Mouse (Mus musculus): ENCODE data around the gene Sik1.
"Not testable (repeated sequence)": the region's sequence is repeated elsewhere in the genome, so short reads cannot be mapped to it uniquely, and the experiment has no call there.

The Sik1 gene

DNA sequence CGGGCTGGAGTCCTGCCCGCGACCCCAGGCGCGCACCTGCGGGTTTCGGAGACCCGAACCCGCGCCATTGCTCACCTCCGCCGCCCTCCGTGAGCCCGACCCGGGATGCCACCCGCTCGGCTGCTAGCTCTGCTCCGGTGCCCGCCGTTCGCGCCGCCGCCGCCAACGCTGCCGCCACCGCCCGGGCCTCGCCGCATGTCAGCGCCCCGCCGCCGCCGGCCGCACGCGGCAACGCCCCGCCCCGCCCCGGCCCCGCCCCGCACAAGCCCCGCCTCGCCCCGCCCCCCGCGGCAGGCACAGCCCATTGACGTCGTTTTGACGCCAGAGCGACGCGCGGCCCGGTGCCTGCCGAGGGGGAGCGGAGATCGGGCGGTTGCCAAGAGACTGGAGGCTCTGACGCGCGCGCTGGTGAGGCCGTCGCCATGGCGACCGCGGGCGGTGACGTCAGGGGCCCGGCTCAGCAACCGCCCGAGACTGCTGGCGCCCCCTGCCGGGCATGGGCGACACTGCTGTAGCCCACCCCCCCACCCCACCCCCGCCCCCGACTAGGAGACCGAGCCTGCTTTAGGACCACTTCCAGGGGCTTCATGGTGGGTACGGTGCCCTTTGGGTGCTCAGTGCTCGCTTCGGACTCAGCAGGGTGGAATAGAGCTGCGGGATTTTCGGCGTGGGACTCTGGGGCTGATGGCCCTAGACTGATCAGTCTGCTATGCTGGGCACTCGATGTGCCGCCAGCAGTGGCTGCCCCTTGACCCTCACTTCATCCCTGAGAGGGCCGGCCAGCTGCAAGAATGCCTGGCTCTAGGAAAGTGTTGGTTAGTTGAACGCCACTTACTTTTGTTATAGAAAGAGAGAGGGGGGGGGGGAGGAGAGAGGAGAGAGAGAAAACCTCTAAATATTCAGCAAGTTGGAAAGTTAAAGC, at the start of gene Sik1:
Sik1 (minus strand) TSS at position 208 of the 922 bp plus-strand sequence.
- peak; percentile 96 for DNase-seq (ENCODE audit: low spot score)

DNA sequence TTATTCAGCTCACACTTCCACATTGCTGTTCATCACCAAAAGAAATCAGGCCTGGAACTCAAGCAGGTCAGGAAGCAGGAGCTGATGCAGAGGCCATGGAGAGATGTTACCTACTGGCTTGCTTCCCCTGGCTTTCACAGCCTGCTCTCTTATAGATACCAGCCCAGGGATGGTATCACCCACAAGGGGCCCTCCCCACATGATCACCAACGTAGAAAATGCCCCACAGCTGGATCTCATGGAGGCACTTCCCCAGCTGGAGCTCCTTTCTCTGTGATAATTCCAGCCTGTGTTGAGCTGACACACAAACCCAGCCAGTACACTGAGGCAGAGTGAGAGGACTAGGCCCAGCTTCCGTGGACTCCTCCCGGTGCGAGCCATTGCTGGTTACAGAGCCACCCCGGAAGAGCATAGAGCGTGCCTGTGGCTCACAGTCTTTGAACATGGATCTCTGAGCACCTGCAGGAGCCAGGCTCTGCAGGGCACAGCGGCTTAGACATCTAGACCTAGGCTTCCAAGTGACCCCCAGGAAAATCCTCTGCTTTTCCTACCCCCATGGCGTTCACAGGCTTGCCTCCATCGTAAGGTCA, 49.7 kb upstream of the Sik1 start:
- no peak for DNase-seq (ENCODE audit: low spot score)

DNA sequence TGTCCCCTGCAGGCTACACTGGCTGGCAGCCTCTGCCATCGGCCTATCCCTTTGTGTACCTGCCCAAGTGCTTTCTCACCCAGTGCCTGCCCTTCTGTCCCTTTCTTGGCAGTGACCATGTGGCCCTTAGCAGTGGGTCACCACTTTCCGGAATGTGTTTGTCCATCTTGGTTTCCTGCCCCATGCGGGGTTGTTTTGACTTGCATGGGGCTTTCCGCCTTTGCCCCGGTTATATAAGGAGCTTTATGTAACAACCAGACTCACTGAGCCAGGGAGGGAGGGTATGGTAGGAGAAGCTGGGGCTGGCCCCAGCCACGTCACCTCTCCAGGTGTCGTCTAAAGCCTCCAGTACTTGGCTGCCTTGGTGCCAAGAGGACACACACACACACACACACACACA, 48.4 kb upstream of the Sik1 start:
- no peak for DNase-seq (ENCODE audit: low spot score)

DNA sequence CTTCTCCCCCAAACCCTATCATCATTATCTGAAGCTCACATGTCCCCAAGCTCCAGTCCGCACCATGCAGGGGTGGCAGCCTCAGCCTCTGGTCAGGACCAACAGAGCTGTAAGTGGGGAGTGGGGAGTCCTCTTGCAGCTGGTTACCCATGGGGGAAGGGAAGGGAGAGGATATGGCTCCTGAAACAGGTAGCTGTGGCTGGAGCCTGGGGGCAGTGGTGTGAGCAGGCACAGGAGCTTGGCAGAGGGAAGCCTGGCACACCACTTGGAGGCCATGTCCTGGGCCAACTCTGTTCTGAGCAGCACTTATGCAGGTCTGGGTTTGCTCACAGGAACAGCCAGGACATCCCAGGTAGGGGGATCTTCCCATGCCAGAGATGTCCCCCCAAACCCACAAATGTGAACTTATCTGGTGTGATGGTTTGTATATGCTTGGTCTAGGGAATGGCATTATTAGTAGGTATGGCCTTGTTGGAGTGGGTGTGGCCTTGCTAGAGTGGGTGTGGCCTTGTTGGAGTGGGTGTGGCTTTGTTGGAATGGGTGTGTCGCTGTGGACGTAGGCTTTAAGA, 47.1 kb upstream of the Sik1 start:
- no peak for DNase-seq (ENCODE audit: low spot score)

DNA sequence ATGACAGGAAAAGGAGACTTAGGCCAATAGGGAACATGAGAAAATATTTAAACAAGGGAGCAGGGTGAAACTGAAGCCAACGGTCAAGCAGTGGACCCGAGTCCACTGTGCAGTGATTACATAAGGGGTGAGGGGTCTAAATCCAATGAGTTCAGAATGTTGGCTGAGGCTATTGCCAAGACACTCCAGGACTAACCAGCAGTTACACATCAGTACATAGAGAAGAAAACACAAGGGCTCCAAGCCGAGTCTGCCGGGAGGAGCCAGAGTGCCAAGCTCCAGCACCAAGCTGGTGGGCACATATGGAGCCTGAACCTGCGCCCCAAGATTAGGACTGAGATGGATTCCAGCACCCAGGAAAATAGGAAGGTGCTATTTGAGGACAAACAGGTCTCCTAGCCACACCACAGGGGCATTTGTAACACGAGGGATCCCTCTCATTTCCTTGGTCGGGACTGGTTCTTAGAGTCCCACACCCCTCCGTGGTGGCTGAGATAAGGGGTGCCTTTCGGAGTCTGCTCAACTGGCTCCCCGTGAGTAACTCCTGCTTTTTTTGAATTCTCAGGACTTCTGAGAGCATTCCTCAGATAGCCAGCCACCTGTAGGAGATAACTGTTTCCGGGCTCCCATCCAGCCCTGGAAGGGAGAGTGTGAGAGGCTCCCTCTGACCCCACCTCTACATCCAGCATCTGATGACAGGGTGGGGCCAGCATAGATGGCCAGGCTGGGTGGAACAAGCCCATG, 46.0 kb upstream of the Sik1 start:
- DNase-seq (ENCODE audit: low spot score): no peak

DNA sequence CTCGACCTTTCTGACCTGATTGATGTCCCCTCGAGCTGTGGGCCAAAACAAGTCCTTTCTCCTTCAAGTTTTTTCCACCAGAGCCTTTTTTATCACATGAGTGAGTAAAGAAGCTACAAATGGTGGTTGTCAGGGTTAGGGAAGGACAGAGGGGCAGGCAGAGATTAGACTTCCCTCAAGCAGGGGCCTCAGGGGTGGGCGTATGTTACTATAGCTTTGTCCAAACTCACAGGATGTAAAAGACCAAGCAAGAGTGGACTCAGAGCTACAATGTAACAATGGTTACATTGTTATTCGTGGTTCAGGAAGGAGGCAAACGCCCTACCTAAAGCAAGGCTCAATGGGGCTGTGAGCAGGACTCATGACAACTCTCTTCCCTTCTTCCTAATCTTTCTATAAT, 43.3 kb upstream of the Sik1 start:
- no peak for DNase-seq (ENCODE audit: low spot score)

DNA sequence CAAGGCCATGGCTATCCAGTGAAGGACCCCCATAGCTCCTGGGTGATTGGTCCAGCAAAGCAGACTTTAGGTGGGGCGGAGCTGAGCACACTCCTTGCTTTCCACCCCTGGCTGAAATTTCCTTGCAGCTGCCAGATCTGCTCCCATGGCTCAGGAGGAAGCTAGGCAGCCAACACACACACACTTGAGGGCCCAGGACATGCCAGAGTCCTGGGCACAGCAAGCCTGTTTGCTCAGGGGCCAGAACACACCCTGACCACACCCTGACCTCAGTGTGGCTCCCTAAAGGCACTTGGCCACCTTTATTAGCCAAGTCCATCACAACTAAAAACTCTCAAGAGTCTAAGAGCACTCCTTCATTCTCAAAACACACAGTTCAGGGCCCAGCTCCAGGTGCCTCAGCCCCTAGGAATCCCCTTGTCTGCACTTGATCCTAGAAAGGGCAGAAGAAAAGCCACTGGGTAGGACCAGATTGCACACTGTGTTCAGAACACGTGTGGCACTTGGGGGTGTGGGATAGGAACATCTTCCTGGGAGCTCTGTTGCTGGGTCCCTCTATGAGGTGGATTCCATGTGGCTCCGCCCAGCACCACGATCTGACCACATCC, 41.7 kb upstream of the Sik1 start:
- no peak for DNase-seq (ENCODE audit: low spot score)

DNA sequence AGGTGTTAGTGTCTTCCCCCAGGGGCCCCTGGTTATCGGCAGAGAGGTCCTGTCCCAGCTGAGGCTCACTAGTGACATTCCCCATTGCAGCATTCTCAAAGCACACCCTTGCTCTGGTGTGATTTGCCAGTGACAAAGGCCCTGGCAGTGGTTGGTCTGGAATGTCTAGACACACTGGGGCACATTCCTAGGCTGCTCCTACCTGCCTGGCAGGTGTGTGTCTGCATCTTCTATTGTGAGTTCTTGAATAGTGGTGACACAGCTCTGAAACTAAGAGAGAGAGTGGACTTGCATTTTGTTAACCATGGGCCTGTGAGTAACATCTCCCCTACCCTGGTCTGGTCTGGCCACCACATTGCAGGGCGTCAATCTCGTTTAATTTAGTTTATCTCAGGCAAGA, 41.1 kb upstream of the Sik1 start:
- no peak for DNase-seq (ENCODE audit: low spot score)

DNA sequence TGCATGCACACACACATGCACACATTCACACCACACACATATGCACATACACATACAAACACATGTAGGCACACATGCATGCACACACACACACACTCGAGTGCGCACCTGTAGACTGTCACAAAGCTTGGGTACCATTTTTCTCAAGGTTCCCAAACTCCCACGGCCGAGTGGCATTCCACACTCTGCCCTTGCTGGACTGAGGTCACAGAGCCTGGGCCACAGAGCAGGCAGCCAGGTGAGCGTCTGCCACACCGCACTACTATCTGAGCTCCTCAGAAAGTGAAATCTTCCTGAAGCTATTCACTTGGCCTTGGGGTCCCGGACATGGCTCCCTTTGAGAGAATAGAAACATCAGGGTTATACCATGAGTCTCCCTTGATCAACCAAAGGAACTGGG, 40.7 kb upstream of the Sik1 start:
- no peak for DNase-seq (ENCODE audit: low spot score)

DNA sequence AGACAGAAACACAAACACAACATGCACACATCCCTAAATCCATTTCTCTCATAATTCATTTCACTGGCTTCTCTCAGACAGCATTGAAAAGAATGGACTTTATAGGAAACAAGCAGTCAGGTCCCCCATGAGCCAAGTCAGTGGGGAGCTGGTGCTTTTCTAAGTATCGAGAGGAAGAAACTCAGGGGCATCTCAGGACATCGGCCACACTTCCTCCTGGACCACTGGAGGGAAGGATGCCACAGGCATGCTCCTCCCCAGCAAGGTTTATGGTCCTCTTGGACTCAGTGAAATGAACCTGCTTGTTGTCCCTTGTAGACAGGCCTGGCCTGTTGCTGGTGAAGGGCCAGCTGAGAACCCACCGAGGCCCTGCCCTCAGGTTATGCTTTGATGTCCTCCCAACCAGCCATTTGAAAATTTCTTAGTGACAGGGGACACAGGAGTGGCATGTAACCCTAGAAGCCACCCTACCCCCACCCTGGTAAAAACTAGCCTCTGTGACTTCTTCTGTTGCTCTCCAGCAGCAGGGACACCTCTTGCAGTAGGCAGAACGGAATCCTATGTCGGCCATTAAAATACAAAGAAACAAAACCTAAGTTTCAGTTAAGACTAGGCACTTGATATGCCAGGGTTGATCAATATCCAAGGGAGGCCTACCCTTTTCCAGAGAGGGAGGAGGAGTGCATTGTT, 37.9 kb upstream of the Sik1 start:
- no peak for DNase-seq (ENCODE audit: low spot score)

DNA sequence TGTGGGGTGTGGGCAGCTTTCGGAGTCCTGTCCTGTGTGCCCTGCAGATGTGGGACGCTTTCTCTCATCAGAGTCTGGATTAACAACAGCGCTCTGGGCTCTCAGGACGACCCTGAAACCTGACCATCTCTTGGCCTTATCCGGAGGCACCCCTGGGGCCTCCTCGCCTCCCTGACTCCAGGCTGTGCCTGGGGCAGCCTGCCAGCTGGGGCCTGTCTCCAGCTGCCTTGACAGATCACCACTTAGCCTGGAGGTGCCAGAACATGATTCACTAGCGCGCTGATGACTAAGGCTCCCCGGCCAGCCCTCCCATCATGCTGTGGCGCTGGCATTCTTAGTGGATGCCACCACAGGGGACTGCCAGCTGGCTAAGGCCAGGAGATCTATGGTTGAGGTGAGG, 37.1 kb upstream of the Sik1 start:
- peak; percentile 86 for DNase-seq (ENCODE audit: low spot score)

DNA sequence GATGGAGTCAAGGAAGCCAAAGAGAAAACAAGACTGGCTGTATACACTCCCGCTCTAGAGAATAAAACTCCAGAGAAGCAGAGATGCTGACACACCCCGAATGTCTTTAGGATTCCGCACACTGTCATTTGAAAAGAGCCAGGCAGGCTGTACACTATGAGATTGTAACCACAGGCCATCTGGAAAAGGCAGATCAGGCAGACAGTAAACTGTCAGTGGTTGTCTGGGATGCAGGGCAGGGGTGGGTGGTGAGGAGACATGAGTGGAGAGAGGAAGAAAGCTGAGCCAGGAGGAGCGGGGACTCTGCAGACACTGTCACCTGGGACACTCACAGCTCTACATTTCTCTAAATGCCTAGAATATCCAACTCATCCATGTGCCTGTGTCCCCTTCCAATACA, 36.3 kb upstream of the Sik1 start:
- DNase-seq (ENCODE audit: low spot score): no peak

DNA sequence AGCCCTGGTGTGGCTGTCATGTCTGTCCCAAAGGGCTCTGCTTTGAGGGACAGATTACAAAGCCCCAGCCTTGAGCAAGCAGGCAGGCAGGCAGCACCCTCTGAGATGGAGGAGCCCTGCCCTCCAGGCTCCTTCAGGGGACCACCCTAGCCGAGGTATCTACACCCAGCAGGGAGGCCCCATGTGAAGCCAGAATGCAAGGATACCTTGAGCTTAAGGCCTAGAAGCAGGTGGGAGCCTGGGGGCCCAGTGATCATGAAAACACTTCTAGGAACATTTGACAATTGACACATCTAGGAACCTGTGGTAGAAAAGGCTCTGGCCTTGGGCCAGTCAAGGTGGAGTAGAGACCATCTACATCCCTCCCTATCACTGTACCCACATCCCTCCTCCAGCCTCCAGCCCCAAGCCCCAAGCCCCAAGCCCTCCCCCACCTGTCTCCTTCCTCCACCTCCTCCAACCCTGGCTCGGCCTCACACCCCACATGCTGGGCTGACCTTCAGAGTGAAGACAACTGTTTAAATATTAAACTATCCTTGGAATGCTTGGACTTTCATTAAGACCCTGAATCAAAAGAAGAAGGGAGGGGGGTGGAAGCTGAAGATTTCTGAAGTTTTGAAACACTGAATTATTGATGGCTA, 34.8 kb upstream of the Sik1 start:
- DNase-seq (ENCODE audit: low spot score): no peak

DNA sequence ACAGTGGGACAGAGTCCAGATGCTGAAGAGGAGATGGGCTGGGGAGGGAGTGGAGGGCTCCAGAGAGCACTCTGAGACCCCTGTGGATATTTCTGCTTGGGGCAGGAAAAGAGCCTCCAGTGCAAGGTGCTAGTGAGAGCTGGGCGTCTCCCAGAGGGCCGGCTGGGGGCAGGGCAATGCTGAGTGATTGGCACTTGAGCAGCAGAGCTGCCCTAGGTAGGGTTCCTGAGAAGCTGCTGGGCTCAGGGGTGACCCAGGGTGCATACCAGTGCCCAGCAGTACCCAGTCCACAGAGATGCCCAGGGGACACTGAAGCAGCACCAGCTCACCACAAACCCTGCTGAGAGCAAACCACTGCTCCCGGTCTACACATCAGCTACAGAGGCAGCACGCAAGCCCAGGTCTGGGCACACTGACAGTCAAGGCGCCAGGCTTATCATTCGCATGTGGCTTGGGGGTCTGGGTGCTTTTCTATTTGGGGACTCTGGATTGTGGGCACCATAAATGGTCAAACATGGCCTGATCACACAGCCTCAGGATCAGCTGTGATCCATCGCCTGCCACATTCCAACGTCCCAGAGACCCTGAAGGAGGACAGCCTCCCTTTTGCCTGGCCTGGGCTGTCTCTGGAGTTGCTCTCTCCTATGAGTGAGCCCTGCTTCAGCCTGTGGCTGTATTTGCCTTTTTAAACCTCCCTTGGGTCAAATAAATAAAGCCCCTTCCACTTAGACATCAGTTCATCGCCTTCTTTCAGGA, 34.0 kb upstream of the Sik1 start:
- no peak for DNase-seq (ENCODE audit: low spot score)

DNA sequence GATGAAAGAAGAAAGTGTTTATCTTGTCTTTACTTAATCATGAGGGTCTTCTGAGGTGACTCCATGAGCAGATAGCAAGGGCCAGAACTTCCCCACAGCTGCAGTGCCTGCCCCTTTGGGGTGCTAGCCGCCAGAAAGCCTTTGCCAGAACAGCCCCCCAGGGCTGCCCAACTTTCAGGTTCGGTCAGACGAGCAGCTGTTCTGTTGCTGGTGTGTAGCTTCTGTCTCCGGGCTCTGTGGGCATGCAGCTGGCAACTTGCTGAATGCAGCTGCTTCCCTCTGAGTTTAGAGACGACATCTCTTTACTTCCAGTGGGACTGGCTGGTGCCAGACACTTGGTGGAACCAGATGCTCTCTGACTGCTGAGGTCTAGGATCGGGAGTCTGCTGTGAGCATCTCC, 32.9 kb upstream of the Sik1 start:
- DNase-seq (ENCODE audit: low spot score): no peak

DNA sequence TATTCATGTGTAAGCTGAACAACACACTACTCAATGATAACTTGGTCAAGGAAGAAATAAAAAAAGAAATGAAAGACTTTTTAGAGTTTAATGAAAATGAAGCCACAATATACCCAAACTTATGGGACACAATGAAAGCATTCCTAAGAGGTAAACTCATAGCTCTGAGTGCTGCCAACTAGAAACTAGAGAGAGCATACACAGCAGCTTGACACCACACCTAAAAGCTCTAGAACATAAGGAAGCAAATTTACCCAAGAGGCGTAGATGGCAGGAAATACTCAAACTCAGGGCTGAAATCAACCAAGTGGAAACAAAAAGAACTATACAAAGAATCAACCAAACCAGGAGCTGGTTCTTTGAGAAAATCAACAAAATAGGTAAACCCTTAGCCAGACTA, 29.1 kb upstream of the Sik1 start:
- not testable (repeated sequence) for DNase-seq (ENCODE audit: low spot score)

DNA sequence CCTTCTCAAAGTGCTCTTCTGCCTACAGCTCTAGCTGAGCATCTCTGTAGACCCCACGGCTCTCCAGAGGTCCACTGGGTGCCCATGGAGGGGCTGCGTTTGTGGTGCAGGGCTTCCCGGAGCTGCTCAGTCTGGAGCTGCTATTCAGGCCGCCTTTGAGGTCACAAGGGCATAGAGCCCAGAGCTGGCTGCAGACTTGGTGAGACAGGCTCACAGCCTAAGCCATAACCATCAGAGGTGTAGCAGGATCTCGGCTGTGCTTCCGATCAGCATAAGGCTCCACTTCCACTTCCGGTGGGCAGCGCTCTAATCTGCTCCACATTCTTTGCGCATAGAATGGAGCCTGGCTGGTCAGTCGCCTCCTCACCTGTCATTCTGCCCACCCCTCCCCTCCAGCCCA, 23.8 kb upstream of the Sik1 start:
- DNase-seq (ENCODE audit: low spot score): no peak

DNA sequence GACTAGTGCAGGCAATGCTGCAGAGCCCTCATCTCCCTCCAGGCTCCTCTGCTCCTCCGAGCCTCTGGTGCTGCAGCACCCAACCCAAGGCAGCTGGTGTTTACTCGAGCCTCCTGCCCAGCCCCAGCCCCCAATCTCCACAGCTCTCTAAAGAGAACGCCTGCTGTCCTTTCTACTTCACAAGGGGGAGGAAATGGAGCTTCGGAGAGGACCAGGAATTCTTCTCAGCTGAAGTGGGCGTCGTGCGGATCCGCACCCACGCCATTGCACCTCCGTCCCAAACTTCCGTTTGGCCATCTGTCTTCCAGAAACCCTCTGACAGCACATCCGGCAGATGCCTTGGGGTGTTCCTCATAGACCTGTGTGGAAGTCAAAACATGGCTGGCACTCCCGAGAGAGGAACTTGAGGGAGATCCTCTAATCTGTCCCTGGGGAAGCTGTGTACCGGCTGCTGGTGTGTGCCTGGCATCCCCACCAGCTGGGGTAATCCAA, 22.1 kb upstream of the Sik1 start:
- DNase-seq (ENCODE audit: low spot score): no peak

DNA sequence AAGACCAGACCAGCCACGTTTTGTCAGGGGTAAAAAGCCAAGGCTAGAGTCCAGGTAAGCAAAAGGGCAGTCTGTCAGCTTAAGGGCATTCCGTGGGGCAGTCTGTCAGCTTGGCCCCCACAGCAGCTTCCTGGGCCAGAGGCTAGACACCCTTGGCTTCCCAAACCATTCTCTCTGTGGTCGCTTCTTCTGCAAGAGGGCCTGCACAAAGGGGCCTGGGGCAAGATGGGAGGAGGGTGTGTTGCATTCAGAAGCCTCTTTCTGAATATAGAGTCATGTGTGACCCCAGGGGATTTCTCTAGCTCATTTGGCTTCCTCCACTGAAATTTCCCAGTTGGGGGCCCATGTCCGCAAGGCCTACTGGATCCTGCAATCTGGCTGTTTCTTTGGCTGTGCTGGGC, 21.6 kb upstream of the Sik1 start:
- DNase-seq (ENCODE audit: low spot score): no peak

DNA sequence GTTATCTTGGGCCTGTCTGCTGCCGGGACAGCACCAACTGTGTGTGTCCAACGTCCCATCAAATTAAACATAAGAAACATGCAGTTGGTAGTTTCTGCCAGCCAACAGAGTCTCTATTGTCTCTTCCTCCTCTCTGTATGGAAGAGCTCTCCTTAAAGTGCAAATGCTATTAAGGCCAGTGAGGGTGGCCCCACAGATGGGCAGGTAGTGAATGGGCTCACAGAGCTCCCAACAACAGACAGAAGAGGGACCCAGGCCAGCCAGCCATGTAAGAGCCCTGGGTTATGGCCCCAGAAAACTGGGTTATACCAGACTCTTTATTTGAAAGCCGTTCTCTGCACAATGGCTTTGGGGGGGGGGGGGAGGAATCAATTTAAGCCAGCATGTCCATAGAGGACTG, 21.2 kb upstream of the Sik1 start:
- DNase-seq (ENCODE audit: low spot score): no peak

Data from ovary, adult 18-20 months (tissue).